ENCODE assay signal across 26 mouse cellular contexts in the genomic region with DNA sequence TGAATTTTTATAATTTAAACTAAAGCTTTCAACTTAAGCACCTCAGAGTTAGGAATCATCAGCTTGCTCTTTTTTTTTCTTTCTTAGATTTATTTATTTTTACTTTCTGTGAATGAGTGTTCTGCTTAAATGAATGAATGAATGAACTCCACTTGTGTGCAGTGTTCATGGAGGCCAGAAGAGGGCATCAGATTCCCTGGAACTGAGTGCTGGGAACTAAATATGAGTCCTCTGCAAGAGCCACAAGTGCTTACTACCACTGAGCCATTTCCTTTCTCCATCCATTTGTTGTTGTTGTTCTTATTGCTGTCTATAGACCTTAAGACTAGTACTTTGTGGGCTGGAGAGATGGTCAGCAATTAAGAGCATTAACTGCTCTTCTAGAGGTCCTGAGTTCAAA. TPM values are rescaled to one million over a fixed set of nuclear protein-coding genes. Genes with fewer than 3 reads are reported as not detected.
DNase-seq lines count a peak whose midpoint lies in the region; ATAC-seq and TF ChIP-seq lines count a peak whose summit lies in the region.
"Had no signal": no experiment of that assay in that cellular context is flagged by ENCODE, and none has a peak within 500 bp of the region (broad histone marks: within the 10 kb centered on the region; RNA-seq: fewer than 3 reads in every experiment).

No protein-coding gene starts in this region.

- no peaks in the 10 kb centered on the region for H3K36me3 ChIP-seq in midbrain, postnatal 0 days (ENCODE audit: insufficient read depth, low read length)
- H3K36me3 ChIP-seq in midbrain, embryonic 15.5 days (replicated peaks), result no peaks in the 10 kb centered on the region

- no peak for TF ChIP-seq POLR2A in brain, embryonic 14.5 days (IDR thresholded peaks at IDR 0.05; ENCODE audit: borderline replicate concordance, extremely low read depth, insufficient read depth, insufficient read length, poor library complexity, severe bottlenecking)

- no peaks in the 10 kb centered on the region for H3K9me3 ChIP-seq in midbrain, postnatal 0 days (ENCODE audit: low read length)
- no peaks in the 10 kb centered on the region for H3K9me3 ChIP-seq in midbrain, embryonic 15.5 days
- H3K9me3 ChIP-seq: forebrain, embryonic 12.5 days; hindbrain, embryonic 13.5 days; limb, embryonic 13.5 days; liver, embryonic 13.5 days; neural tube, embryonic 13.5 days had no signal

- DNase-seq in gastrocnemius, adult 2 months, result no peak
- DNase-seq in gastrocnemius, postnatal 25 days, result no peak
- no peak for DNase-seq in midbrain, postnatal 0 days (ENCODE audit: low spot score)
- DNase-seq in brain, embryonic 14.5 days (ENCODE audit: low read depth), result no peak
- DNase-seq in urinary bladder, postnatal 36 days (ENCODE audit: low spot score in 2 of 2), result no peak
- no peak for DNase-seq in lung, postnatal 25 days (ENCODE audit: low spot score)
- DNase-seq: adrenal gland, postnatal 14 days; cerebellum, adult 11-12 months; cerebellum, adult 9-11 months; gastrocnemius, postnatal 36 days; heart, adult 18-20 months; heart, postnatal 36 days; kidney, adult 9 months; kidney, postnatal 10 days; liver, embryonic 13.5 days; lung, embryonic 14.5 days; lung, postnatal 36 days; thymus, postnatal 4 days had no signal

- ATAC-seq in midbrain, postnatal 0 days (ENCODE audit: low FRiP score), result no peak
- ATAC-seq in midbrain, embryonic 15.5 days (replicated peaks), result no peak
- ATAC-seq: intestine, embryonic 16.5 days had no signal

- no peaks in the 10 kb centered on the region for H3K27me3 ChIP-seq in midbrain, postnatal 0 days (ENCODE audit: insufficient read depth, low read length)
- no peaks in the 10 kb centered on the region for H3K27me3 ChIP-seq in midbrain, embryonic 15.5 days (replicated peaks)
- H3K27me3 ChIP-seq: forebrain, embryonic 12.5 days; hindbrain, embryonic 13.5 days; limb, embryonic 13.5 days; liver, embryonic 13.5 days; neural tube, embryonic 13.5 days had no signal

- intact Hi-C loops in gastrocnemius, adult 2 months (cut with DNase I), result no loop called here

- H3K4me2 ChIP-seq in midbrain, postnatal 0 days (ENCODE audit: low read depth, low read length, poor library complexity, severe bottlenecking), result no peak overlapping the region
- no peak overlapping the region for H3K4me2 ChIP-seq in midbrain, embryonic 15.5 days
- H3K4me2 ChIP-seq: forebrain, embryonic 12.5 days; heart, embryonic 11.5 days; hindbrain, embryonic 13.5 days; limb, embryonic 13.5 days; liver, embryonic 13.5 days; lung, embryonic 14.5 days; midbrain, embryonic 11.5 days; neural tube, embryonic 13.5 days had no signal

- H3K9ac ChIP-seq in midbrain, postnatal 0 days (replicated peaks; ENCODE audit: low read length, poor library complexity, severe bottlenecking), result no peak overlapping the region
- H3K9ac ChIP-seq in midbrain, embryonic 15.5 days, result no peak overlapping the region
- H3K9ac ChIP-seq: forebrain, embryonic 12.5 days; hindbrain, embryonic 13.5 days; limb, embryonic 13.5 days; liver, embryonic 13.5 days; lung, embryonic 14.5 days; neural tube, embryonic 13.5 days had no signal

- H3K4me3 ChIP-seq in gastrocnemius, adult 2 months, result no peak overlapping the region
- no peak overlapping the region for H3K4me3 ChIP-seq in midbrain, postnatal 0 days (ENCODE audit: low read depth, low read length)
- no peak overlapping the region for H3K4me3 ChIP-seq in midbrain, embryonic 15.5 days
- H3K4me3 ChIP-seq: forebrain, embryonic 12.5 days; hindbrain, embryonic 13.5 days; limb, embryonic 13.5 days; liver, embryonic 13.5 days; neural tube, embryonic 13.5 days had no signal

- no peak overlapping the region for H3K27ac ChIP-seq in gastrocnemius, adult 2 months
- H3K27ac ChIP-seq in midbrain, postnatal 0 days (ENCODE audit: low read depth, low read length), result no peak overlapping the region
- H3K27ac ChIP-seq in midbrain, embryonic 15.5 days, result no peak overlapping the region
- H3K27ac ChIP-seq: forebrain, embryonic 12.5 days; hindbrain, embryonic 13.5 days; limb, embryonic 13.5 days; liver, embryonic 13.5 days; neural tube, embryonic 13.5 days had no signal

- no peaks in the 10 kb centered on the region for H3K4me1 ChIP-seq in midbrain, postnatal 0 days (ENCODE audit: insufficient read depth, low read length)
- no peaks in the 10 kb centered on the region for H3K4me1 ChIP-seq in midbrain, embryonic 15.5 days
- H3K4me1 ChIP-seq: forebrain, embryonic 12.5 days; hindbrain, embryonic 13.5 days; limb, embryonic 13.5 days; liver, embryonic 13.5 days; neural tube, embryonic 13.5 days had no signal

- TF ChIP-seq CTCF in gastrocnemius, adult 2 months (IDR thresholded peaks at IDR 0.05), result peak; percentile 9; the same call in 1 of the 2 replicates
- TF ChIP-seq CTCF in midbrain, postnatal 0 days (IDR thresholded peaks at IDR 0.05), result peak; percentile 24; the same call in 1 of the 2 replicates
- 0 out of 2 replicates have a peak, but pooled peaks have one; percentile 4 for TF ChIP-seq CTCF in brain, embryonic 14.5 days (IDR thresholded peaks at IDR 0.05; ENCODE audit: borderline replicate concordance, extremely low read depth, insufficient read depth, insufficient read length)

RNA-seq across cellular contexts. Expression of gene Rngtt, which starts 53.3 kb away (rescaled TPM):
- total RNA-seq in gastrocnemius, adult 2 months (2021), result 10 to 100 TPM in 1 of 2 experiments, 1 to 10 TPM in 1; 7.1 to 10.0 TPM
- total RNA-seq in gastrocnemius, postnatal 25 days (2021), result 1 to 10 TPM; 6.3 to 8.6 TPM
- total RNA-seq in midbrain, postnatal 0 days (2014; rRNA removed), result 16.1 and 17.7 TPM in 2 replicates
- 13.2 and 16.8 TPM in 2 replicates for polyA plus RNA-seq in midbrain, postnatal 0 days (2015; fragmentation: Nextera tagmentation; extraction: Ambion mirVana)
- polyA plus RNA-seq in midbrain, embryonic 15.5 days (2015; fragmentation: Nextera tagmentation; extraction: Ambion mirVana), result 21.2 and 22.5 TPM in 2 replicates
- 10.4 and 15.0 TPM in 2 replicates for polyA plus RNA-seq in brain, embryonic 14.5 days (2012; rRNA removed)
